Mouse (Mus musculus): ENCODE measurements around the gene Atp6ap2.

DNA sequence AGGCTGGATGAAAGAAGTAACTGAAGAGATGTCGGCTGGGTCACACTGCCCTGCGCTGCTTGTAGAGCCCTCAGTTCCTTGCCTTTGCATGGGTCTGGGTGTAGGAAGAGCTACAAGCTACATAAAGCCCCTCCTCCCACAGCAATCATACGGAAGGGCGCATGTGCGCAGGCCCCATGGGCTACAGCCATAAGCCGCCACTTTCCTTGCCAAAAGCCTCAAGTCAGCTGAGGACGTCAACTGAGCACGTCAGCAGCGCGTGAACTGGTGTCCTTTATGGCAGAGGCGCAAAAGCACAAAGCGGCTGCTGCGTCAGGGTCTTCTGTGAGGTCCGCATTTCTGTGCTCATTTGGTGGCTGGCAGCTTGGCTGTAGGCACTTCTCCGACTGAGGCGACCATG, 64.3 kb downstream of the Atp6ap2 start:
- TF ChIP-seq CTCF (IDR thresholded peaks at IDR 0.05; ENCODE audit: extremely low read depth, insufficient read depth, insufficient read length, insufficient replicate concordance) (no peak), POLR2A (IDR thresholded peaks at IDR 0.05; ENCODE audit: low read depth, low read length) (no peak)

Measured in spleen, adult 2 months (tissue).